Mouse (Mus musculus) right cerebral cortex, postnatal 4 days (tissue): ENCODE data around the gene Cntn2.

ENCODE experiments used
- DNase-seq: peaks from one replicate; pipeline ENCODE4 v3.0.0-alpha.2; 2022

Cntn2 gene

GRCm38 (mm10) chr1:132557901-132558631 lies 15.0 kb upstream of the Cntn2 start:
- DNase-seq: peak; percentile 71

GRCm38 (mm10) chr1:132543789-132544188 lies 733 bp upstream of the Cntn2 start:
- no peak for DNase-seq

DNA sequence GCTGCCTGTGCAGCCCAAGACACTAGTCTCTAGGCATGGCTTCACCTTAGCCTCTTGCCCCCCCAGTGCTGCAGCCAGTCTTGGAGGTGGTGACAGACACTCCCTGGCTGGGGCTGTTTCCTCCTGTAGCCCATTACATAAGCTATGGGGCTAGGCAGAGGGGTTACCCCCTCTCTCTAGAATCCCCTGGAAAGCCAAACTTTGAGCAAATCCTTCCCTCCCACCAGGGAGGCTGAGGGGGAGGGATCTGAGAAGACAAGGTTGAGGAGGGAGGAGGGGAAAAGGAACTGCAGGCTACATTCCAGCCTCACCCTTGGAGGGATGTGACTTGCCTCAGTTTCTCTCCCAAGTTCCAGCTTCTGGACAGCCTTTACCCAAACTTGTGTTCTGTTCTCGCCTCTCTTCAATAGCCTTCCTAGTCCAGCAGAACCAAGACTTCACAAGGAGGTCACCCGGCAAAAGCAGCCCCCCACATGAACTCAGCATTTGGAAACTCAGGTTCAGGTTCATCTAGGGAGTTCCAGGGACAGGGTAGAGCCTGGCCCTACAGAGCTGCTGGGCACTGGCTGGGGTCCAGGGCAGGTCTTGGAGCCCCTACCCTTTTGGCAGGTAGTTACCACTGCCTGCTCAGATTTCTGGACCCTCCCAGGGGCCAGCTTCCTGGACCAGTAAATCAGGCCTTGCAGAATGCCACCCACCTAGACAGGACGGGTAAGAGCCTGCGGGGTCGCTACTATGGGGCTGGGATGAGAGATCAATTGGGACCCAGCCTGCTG lies 1.0 kb downstream of the Cntn2 start:
- no peak for DNase-seq

- no peak for DNase-seq
These were observed 1.8 kb downstream of the Cntn2 start for GRCm38 (mm10) chr1:132541171-132541823.

DNA sequence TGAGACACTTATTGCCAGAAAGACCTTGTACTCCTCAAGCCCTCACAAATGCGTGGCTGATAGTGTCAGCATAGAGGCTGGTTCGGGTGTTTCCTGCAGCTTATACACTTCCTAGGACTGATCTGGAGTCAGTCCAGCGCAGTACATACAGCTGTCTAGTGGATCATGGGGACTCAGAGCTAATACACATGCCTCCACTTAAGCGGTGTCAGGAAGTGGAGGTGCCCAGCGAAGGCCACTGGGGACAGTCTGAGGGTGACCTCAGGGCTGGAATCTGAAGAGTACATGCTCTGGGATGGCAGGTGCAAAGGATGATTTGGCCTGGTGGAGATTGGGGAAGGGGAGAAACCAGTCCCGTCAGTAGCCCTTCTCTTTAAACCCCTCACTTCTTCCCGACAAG lies 2.4 kb downstream of the Cntn2 start:
- no peak for DNase-seq

DNA sequence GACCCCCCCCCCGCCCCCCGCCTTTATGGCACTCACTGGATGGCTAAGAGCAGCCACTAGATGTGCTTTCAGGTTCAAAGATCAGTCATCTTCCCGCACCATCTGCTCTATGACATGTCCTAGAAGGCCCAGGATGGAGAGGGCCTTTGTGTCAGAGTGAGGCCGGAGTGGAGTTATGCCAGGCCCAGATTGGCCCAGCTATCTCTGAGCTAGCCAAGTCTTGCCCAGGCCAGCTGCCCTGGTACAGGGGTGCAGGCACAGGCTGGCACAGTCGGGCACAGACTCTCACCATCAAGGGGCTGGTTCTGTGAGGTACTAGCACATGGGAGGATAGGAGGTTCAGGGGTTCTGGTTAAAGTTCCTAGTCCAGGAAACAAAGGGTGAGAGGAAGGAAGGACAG lies 5.3 kb downstream of the Cntn2 start:
- no peak for DNase-seq

GRCm38 (mm10) chr1:132536416-132536815 lies 6.6 kb downstream of the Cntn2 start:
- DNase-seq: no peak

GRCm38 (mm10) chr1:132535541-132535940 lies 7.5 kb downstream of the Cntn2 start:
- DNase-seq: no peak

DNA sequence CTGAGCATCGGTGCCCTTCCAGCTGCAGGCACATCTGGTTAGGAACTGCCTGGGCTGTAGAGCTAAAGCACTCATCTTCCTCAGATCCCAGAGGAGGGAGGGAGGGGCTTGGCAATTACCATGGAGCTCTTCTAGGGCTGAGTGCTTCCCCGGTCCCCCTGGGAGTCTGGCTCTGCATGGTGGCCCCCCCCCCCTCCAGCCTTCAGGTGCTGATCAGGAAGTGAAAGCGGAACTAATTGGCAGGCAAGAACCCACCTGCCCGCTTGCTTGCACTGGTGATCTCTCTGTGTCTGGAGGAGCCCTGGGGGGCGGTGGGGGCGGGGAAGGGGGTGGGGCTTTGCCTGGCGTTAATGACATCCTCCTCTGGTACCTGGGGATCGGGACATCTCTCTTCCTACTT lies 9.2 kb downstream of the Cntn2 start:
- DNase-seq: no peak

GRCm38 (mm10) chr1:132532521-132532920 lies 10.5 kb downstream of the Cntn2 start:
- DNase-seq: no peak

- DNase-seq: no peak
These were observed 12.3 kb downstream of the Cntn2 start for GRCm38 (mm10) chr1:132530631-132531191.

GRCm38 (mm10) chr1:132528647-132529334 lies 14.3 kb downstream of the Cntn2 start:
- no peak for DNase-seq

DNA sequence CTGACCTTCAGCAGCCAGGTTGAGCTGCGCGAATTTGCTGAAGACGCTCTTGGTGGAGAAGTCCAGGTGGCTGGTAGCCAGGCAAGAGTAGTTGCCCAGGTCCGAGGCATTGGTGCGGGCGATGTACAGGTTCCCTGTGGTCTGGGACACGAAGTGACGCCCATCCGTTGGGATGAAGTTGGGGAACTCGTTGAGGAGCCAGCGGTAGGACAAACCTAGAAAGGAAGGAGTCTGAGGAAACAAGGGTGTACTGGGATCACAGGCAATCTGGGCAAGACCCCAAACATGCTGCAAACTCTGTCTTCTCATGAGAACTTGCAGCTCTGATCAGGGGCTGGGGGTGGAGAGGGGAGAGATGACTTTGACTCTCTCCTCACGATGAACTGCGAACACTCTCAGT lies 15.0 kb downstream of the Cntn2 start:
- no peak for DNase-seq

- DNase-seq: peak; percentile 82
These were observed 17.2 kb downstream of the Cntn2 start for GRCm38 (mm10) chr1:132525832-132526231.

DNA sequence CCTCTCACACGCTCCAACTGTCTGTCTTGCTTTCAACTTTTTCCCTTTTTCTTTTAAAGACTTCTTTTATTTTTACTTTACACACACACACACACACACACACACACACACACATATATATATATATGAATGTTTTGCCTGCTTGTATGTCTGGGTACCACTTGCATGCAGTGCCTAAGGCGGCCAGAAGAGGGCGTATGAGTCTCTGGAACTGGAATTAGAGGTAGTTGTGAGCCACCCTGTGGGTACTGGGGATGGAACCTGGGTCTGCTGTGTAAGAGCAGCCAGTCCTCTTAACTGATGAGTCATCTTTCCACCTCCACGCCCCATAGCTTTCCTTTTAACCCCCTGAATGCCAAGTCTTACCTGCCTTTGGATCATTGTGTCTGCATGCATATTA lies 19.1 kb downstream of the Cntn2 start:
- DNase-seq: peak; percentile 61

- no peak for DNase-seq
These were observed 20.0 kb downstream of the Cntn2 start for GRCm38 (mm10) chr1:132523048-132523447.

GRCm38 (mm10) chr1:132520764-132521163 lies 22.3 kb downstream of the Cntn2 start:
- DNase-seq: peak; percentile 70

GRCm38 (mm10) chr1:132519734-132520133 lies 23.3 kb downstream of the Cntn2 start:
- DNase-seq: no peak

GRCm38 (mm10) chr1:132518621-132519020 lies 24.4 kb downstream of the Cntn2 start:
- DNase-seq: no peak

DNA sequence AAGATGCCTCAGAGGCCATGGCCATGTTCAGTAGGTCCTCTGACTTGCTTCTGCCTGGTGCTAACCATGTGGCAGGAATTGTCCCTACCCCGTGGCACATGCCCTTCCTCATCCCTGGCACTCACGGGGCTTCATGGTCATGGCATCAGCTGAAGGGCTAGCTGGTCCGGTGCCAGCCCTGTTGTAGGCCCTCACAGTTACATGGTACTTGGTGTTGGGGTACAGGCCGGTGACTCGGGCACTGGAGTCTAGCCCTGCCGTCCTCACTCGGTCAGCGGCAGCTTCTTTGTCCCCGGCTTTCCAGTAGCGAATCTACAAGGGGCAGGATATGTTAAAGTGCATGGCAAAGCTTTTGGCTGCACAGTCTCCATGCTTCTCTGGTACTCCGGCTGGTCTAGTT lies 26.3 kb downstream of the Cntn2 start:
- no peak for DNase-seq

DNA sequence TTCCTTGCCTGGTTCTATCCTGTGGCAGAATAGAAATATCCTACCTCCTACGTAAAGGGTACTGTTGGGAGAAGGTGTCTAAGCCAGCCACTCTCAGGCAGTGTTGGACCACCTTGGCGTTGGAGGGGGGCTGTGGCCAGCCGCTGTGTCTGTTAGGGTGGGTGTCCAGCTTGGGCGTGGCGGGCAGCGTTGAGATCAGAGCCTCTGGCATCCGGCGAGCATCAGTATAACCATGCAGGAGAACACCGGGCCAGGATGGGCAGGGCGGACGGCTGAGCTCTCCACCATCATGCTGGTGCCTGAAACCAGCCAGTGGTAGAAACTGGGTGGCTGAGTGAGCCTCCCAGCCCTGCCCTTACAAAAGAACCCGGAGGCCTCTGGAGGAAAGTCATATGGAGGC lies 27.7 kb downstream of the Cntn2 start:
- DNase-seq: no peak

DNA sequence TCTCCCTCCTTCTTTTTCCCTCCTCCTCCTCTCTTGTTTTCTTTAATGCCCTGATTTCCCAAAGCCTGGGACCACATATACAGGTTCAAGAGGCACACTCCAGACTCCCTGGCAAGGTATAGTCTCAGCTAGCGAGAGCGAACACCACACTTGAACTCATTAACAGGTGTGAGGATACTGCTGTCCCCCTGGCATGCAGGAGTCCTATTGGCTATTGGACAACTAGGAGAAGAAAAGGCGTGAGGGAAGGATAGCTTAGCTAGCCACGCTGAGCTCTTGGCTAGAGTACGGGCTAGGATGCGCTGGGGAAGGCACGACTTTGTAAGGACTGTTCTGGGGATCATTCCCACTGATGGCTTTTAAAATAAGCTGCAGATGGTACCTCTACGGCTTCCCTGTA lies 30.9 kb downstream of the Cntn2 start:
- no peak for DNase-seq

- DNase-seq: no peak
These were observed 31.5 kb downstream of the Cntn2 start for GRCm38 (mm10) chr1:132511521-132511920.
